Mouse (Mus musculus): ENCODE data around the gene Htr5b. TPM values are rescaled to one million over a fixed set of nuclear protein-coding genes. Genes with fewer than 3 reads are reported as not detected.

Htr5b gene
- polyA plus RNA-seq, 1 experiment from 2014 or later = not detected

GRCm38 (mm10) chr1:121510420-121511140, 17.7 kb downstream of the Htr5b start:
- no peaks in the 10 kb centered on the region for H3K4me1 ChIP-seq (replicated peaks; ENCODE audit: control insufficient read depth, insufficient read depth, low read length)
- H3K9ac ChIP-seq (ENCODE audit: low read depth, low read length) = no peak overlapping the region
- H3K4me3 ChIP-seq (ENCODE audit: low read depth, low read length) = no peak overlapping the region
- H3K27ac ChIP-seq (ENCODE audit: low read depth, low read length) = no peak overlapping the region
- H3K4me2 ChIP-seq (replicated peaks; ENCODE audit: low read depth) = no peak overlapping the region
- 88% methylated on average over 19 of the region's 19 CpGs for WGBS
- no peaks in the 10 kb centered on the region for H3K9me3 ChIP-seq (ENCODE audit: control insufficient read depth)
- no peak for ATAC-seq
- H3K36me3 ChIP-seq (ENCODE audit: control insufficient read depth, insufficient read depth) = no peaks in the 10 kb centered on the region
- TF ChIP-seq CTCF (IDR thresholded peaks at IDR 0.05; ENCODE audit: low read depth) = no peak
- no peaks in the 10 kb centered on the region for H3K27me3 ChIP-seq (replicated peaks; ENCODE audit: control insufficient read depth, insufficient read depth, low read length)

DNA sequence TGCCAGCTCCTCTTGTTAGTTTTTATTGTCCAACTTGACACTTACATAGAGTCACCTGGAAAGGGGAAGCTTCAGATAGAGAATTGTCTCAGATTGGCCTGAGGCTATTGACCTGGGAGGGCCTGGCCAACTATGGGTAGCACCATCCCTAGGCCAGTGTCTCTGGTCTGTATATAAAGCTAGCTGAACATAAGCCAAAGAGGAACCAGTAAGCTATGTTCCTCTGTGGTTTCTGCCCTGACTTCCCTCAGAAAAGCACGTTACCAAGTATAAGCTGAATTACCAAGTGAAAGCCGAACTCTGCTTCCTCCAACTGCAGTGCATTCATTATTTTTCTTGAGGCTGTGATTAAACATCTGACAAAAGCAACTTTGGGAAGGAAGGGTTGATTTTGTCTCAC, 19.5 kb downstream of the Htr5b start:
- Histone ChIP-seq H3K4me3 (ENCODE audit: low read depth, low read length) (no peak overlapping the region), H3K27me3 (replicated peaks; ENCODE audit: control insufficient read depth, insufficient read depth, low read length) (no peaks in the 10 kb centered on the region), H3K27ac (ENCODE audit: low read depth, low read length) (no peak overlapping the region), H3K4me2 (replicated peaks; ENCODE audit: low read depth) (no peak overlapping the region), H3K4me1 (replicated peaks; ENCODE audit: control insufficient read depth, insufficient read depth, low read length) (no peaks in the 10 kb centered on the region), H3K9ac (ENCODE audit: low read depth, low read length) (no peak overlapping the region), H3K36me3 (ENCODE audit: control insufficient read depth, insufficient read depth) (peaks cover 13% of the 10 kb centered on the region), H3K9me3 (ENCODE audit: control insufficient read depth) (no peaks in the 10 kb centered on the region)
- WGBS = 89% methylated on average over 2 of the region's 2 CpGs
- no peak for TF ChIP-seq CTCF (IDR thresholded peaks at IDR 0.05; ENCODE audit: low read depth)
- no peak for ATAC-seq

- H3K36me3 ChIP-seq (ENCODE audit: control insufficient read depth, insufficient read depth) = peaks cover 97% of the 10 kb centered on the region
- no peaks in the 10 kb centered on the region for H3K27me3 ChIP-seq (replicated peaks; ENCODE audit: control insufficient read depth, insufficient read depth, low read length)
- no peak overlapping the region for H3K27ac ChIP-seq (ENCODE audit: low read depth, low read length)
- no peak overlapping the region for H3K4me2 ChIP-seq (replicated peaks; ENCODE audit: low read depth)
- H3K9me3 ChIP-seq (ENCODE audit: control insufficient read depth) = no peaks in the 10 kb centered on the region
- WGBS = 88% methylated on average over 4 of the region's 4 CpGs
- H3K4me3 ChIP-seq (ENCODE audit: low read depth, low read length) = no peak overlapping the region
- TF ChIP-seq CTCF (IDR thresholded peaks at IDR 0.05; ENCODE audit: low read depth) = no peak
- no peak overlapping the region for H3K9ac ChIP-seq (ENCODE audit: low read depth, low read length)
- no peak for ATAC-seq
- no peaks in the 10 kb centered on the region for H3K4me1 ChIP-seq (replicated peaks; ENCODE audit: control insufficient read depth, insufficient read depth, low read length)
Observed at GRCm38 (mm10) chr1:121497093-121497492, 31.2 kb downstream of the Htr5b start.

DNA sequence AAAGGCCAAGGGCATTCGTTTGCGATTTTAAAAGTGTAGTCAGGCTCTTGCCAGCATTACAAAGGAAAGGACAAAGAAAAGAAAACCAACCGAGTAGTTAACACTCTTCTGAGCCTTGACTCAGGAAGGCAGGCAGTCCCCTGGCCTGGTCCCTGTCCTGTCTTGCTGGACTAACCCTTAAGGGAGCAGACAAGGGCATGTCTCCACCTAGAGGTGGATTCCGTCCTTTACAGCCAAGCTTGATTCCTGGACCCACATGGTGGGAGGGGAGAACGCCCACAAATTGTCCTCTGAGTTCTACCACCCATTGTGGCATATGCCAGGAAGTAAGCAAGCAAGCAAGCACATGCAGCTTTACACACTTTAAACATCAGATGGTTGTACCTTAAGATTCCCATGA, 38.0 kb downstream of the Htr5b start:
- TF ChIP-seq CTCF (IDR thresholded peaks at IDR 0.05; ENCODE audit: low read depth) = peak; percentile 80
- Histone ChIP-seq H3K4me3 (ENCODE audit: low read depth, low read length) (no peak overlapping the region), H3K9ac (ENCODE audit: low read depth, low read length) (no peak overlapping the region), H3K4me1 (replicated peaks; ENCODE audit: control insufficient read depth, insufficient read depth, low read length) (no peaks in the 10 kb centered on the region), H3K36me3 (ENCODE audit: control insufficient read depth, insufficient read depth) (peaks cover 77% of the 10 kb centered on the region), H3K4me2 (replicated peaks; ENCODE audit: low read depth) (no peak overlapping the region), H3K27ac (ENCODE audit: low read depth, low read length) (no peak overlapping the region), H3K27me3 (replicated peaks; ENCODE audit: control insufficient read depth, insufficient read depth, low read length) (no peaks in the 10 kb centered on the region), H3K9me3 (ENCODE audit: control insufficient read depth) (no peaks in the 10 kb centered on the region)
- 38% methylated on average over 5 of the region's 5 CpGs for WGBS
- ATAC-seq = no peak

DNA sequence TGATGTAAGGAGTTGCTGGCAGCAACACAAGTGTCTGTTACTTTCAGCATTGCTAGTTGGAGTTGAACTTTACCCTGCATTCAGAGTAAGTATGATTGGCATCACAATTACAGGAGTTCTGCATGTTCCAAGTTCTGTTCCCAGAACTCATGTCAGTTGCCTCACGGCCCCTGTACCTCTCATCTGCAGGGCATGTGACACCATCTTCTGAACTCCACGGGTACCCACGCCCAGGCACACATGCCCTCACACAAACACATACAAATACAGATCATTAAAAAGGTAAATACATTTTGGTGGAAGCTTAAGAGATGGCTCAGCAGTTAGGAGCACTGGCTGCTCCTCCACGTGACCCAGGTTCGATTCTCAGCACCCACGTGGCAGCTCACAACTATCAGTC, 41.5 kb downstream of the Htr5b start:
- H3K27ac ChIP-seq (ENCODE audit: low read depth, low read length) = no peak overlapping the region
- no peaks in the 10 kb centered on the region for H3K4me1 ChIP-seq (replicated peaks; ENCODE audit: control insufficient read depth, insufficient read depth, low read length)
- TF ChIP-seq CTCF (IDR thresholded peaks at IDR 0.05; ENCODE audit: low read depth) = no peak
- no peak overlapping the region for H3K4me2 ChIP-seq (replicated peaks; ENCODE audit: low read depth)
- no peak overlapping the region for H3K4me3 ChIP-seq (ENCODE audit: low read depth, low read length)
- WGBS = 86% methylated on average over 6 of the region's 6 CpGs
- peaks cover 59% of the 10 kb centered on the region for H3K36me3 ChIP-seq (ENCODE audit: control insufficient read depth, insufficient read depth)
- no peak for ATAC-seq
- no peak overlapping the region for H3K9ac ChIP-seq (ENCODE audit: low read depth, low read length)
- no peaks in the 10 kb centered on the region for H3K9me3 ChIP-seq (ENCODE audit: control insufficient read depth)
- H3K27me3 ChIP-seq (replicated peaks; ENCODE audit: control insufficient read depth, insufficient read depth, low read length) = no peaks in the 10 kb centered on the region

DNA sequence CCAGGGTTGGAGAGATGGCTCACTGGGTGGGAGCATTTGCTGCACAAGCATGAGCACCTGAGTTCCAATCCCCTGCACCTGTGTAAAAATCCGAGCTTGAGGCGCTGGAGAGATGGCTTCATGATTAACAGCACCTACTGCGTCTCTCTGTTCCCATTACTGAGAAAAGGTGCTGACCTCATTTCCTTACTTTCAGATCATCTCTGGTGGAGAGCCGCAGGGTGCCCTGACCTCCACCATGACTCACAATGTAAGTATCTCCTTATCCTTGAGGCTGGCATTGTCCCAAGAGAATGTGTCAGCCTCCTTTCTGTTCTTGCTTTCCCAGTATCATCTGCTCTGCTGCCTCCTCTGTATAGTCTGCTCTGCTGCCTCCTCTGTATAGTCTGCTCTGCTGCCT, 45.2 kb downstream of the Htr5b start:
- 80% methylated on average over 4 of the region's 4 CpGs for WGBS
- no peak overlapping the region for H3K27ac ChIP-seq (ENCODE audit: low read depth, low read length)
- H3K9ac ChIP-seq (ENCODE audit: low read depth, low read length) = no peak overlapping the region
- no peak for TF ChIP-seq CTCF (IDR thresholded peaks at IDR 0.05; ENCODE audit: low read depth)
- no peak overlapping the region for H3K4me2 ChIP-seq (replicated peaks; ENCODE audit: low read depth)
- no peaks in the 10 kb centered on the region for H3K4me1 ChIP-seq (replicated peaks; ENCODE audit: control insufficient read depth, insufficient read depth, low read length)
- no peaks in the 10 kb centered on the region for H3K9me3 ChIP-seq (ENCODE audit: control insufficient read depth)
- ATAC-seq = no peak
- no peaks in the 10 kb centered on the region for H3K27me3 ChIP-seq (replicated peaks; ENCODE audit: control insufficient read depth, insufficient read depth, low read length)
- H3K4me3 ChIP-seq (ENCODE audit: low read depth, low read length) = no peak overlapping the region
- peaks cover 69% of the 10 kb centered on the region for H3K36me3 ChIP-seq (ENCODE audit: control insufficient read depth, insufficient read depth)

All from intestine, postnatal 0 days (tissue).